Mouse (Mus musculus) liver, embryonic 14.5 days (tissue): ENCODE data around the gene Epop. TPM values are rescaled to one million over a fixed set of nuclear protein-coding genes. Genes with fewer than 3 reads are reported as not detected.

Source experiments
- ATAC-seq: fragments of 200-750 bp; cut with Nextera tagmentation; 2 replicates; pipeline ENCODE4 v1.8.0; 2017; ENCODE audit warnings: moderate number of reproducible peaks, mild to moderate bottlenecking, moderate library complexity; ENCODE audit not compliant: insufficient read depth
- DNase-seq, 3 experiments: peaks; one replicate each; pipeline ENCODE4 v3.0.0-alpha.2; 2012 to 2013; ENCODE audit warnings: low read depth in 3 of 3, low spot score in 3 of 3
- H3K27ac ChIP-seq: fragments of 300-500 bp; sonication (generic); 2 replicates; pipeline ENCODE4 v1.5.1; 2014; ENCODE audit warnings: moderate library complexity, mild to moderate bottlenecking, control low read depth, inconsistent platforms
- H3K27me3 ChIP-seq: fragments of 300-500 bp; sonication (generic); 2 replicates; pipeline ENCODE4 v1.6.1; 2014; ENCODE audit warnings: mild to moderate bottlenecking, low read length, moderate library complexity; ENCODE audit not compliant: control insufficient read depth, insufficient read depth
- H3K36me3 ChIP-seq: fragments of 300-500 bp; sonication (generic); replicated peaks from 2 replicates; pipeline ENCODE4 v1.6.1; 2014; ENCODE audit warnings: low read depth; ENCODE audit not compliant: control insufficient read depth, insufficient read depth
- H3K4me1 ChIP-seq, 2 experiments: fragments of 200-500 bp in 1 of 2; fragments of 300-500 bp in 1 of 2; sonication (generic) in 1 of 2; replicated peaks; 2 replicates each; pipeline ENCODE4 v1.6.1; 2012 to 2014; ENCODE audit warnings: antibody characterized with exemption in 1 of 2, inconsistent platforms in 1 of 2, low read length in 1 of 2; ENCODE audit not compliant: control insufficient read depth in 2 of 2, insufficient read depth in 2 of 2
- H3K4me2 ChIP-seq: fragments of 300-500 bp; sonication (generic); 2 replicates; pipeline ENCODE4 v1.6.1; 2014; ENCODE audit warnings: low read depth, mild to moderate bottlenecking, control low read depth, moderate library complexity
- H3K4me3 ChIP-seq, 2 experiments: fragments of 200-500 bp in 1 of 2; fragments of 300-500 bp in 1 of 2; sonication (generic) in 1 of 2; 2 replicates each; pipeline ENCODE4 v1.5.1; 2012 to 2014; ENCODE audit warnings: low read depth in 2 of 2, low read length in 2 of 2, mild to moderate bottlenecking in 2 of 2, control low read depth in 1 of 2, inconsistent platforms in 1 of 2, moderate library complexity in 1 of 2; ENCODE audit not compliant: insufficient read depth in 1 of 2
- H3K9ac ChIP-seq: fragments of 300-500 bp; sonication (generic); replicated peaks from 2 replicates; pipeline ENCODE4 v1.6.1; 2014; ENCODE audit warnings: mild to moderate bottlenecking, control low read depth, moderate library complexity
- H3K9me3 ChIP-seq: fragments of 300-500 bp; sonication (generic); 2 replicates; pipeline ENCODE4 v1.6.1; 2016; ENCODE audit warnings: low read length, mixed read lengths; ENCODE audit not compliant: control insufficient read depth
- CTCF ChIP-seq: IDR thresholded peaks from 2 replicates; pipeline ENCODE4 v1.5.1; 2016; ENCODE audit warnings: antibody characterized with exemption, low read depth, control low read depth
- EP300 ChIP-seq: IDR thresholded peaks from 2 replicates; pipeline ENCODE4 v1.6.1; 2016; ENCODE audit warnings: antibody characterized with exemption, low read depth
- WGBS: fragments of 180-500 bp; shearing (Covaris S2); extraction: QIAGEN DNeasy Blood & Tissue Kit; methylation state at CpG from one replicate; pipeline ENCODE4 v1.1.7; 2014; ENCODE audit not compliant: insufficient replicate concordance; 5-methylcytosine and 5-hydroxymethylcytosine counted together
- polyA plus RNA-seq, 2 experiments: library from polyadenylated mRNA; depleted of rRNA in 1 of 2; stranded (reverse) in 1 of 2; unstranded in 1 of 2; fragments of >200 nt; fragmentation: Nextera tagmentation in 1 of 2; extraction: Ambion mirVana in 1 of 2; gene quantifications; 2 replicates each; pipeline versions ENCODE4 v1.2.1 to v1.2.3; 2012 to 2014

Epop gene
- polyA plus RNA-seq, 2 experiments, result 0.38 to 0.66 TPM

DNA sequence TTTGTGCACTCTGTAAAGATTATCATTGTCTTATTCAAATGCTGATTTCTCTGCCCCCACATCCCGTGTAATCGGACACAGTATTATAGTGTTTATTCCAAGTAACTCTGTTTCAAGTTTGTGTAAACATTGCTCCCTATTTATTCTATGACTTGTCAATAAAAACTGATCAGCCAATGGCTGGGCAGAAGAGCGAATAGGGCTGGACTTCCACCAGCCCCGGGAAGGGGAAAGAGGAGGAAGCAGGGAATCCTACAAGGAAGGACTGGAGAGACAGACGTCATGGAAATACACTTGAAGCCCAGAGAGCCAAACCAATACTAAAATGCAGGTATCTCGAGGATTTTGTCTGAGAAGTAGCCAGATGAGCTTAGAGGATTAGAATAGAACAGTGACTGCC is 35.4 kb downstream of the Epop start:
- Histone ChIP-seq H3K4me3 (no peak overlapping the region), H3K36me3 (no peaks in the 10 kb centered on the region), H3K27ac (no peak overlapping the region), H3K4me2 (no peak overlapping the region), H3K9ac (no peak overlapping the region), H3K4me1 (no peaks in the 10 kb centered on the region), H3K27me3 (no peaks in the 10 kb centered on the region), H3K9me3 (no peaks in the 10 kb centered on the region)
- DNase-seq (no peak), ATAC-seq (no peak)
- TF ChIP-seq CTCF (no peak), EP300 (no peak)
- WGBS, result 25% methylated on average over 6 of the region's 6 CpGs

DNA sequence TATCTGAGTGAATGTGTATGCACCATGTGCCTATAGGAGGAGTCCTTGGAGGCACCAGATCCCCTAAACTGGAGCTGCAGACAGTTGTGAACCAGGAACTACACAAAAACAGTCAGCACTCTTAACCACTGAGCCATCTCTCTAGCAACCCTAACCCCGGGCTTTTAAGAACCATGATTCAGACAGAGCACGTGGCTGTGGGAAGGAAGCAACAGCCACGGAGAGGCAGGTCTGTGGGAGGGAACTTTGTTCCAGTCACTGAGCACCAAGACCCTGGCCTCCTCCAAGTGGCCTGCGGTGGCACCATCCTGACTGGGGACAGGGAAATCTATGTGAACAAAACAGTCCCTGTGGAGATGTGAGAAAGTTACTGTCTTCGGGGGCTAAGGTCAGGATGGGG is 37.6 kb downstream of the Epop start:
- no peak for TF ChIP-seq EP300
- no peak for TF ChIP-seq CTCF

GRCm38 (mm10) chr11:97590227-97590960 is 39.1 kb downstream of the Epop start:
- H3K4me3 ChIP-seq, result no peak overlapping the region
- H3K9me3 ChIP-seq, result no peaks in the 10 kb centered on the region
- peaks cover 0 to 3% of the 10 kb centered on the region in 2 experiments; a peak in 1 of 4 replicates for H3K4me1 ChIP-seq
- H3K9ac ChIP-seq, result no peak overlapping the region
- H3K27me3 ChIP-seq, result no peaks in the 10 kb centered on the region
- H3K27ac ChIP-seq, result no peak overlapping the region
- H3K4me2 ChIP-seq, result no peak overlapping the region
- no peak for DNase-seq
- H3K36me3 ChIP-seq, result no peaks in the 10 kb centered on the region
- WGBS, result 51% methylated on average over 24 of the region's 24 CpGs
- TF ChIP-seq CTCF (no peak), EP300 (no peak)
- ATAC-seq, result no peak

More for the DNA sequence above, 37.6 kb downstream of the Epop start:
- H3K4me2 ChIP-seq, result no peak overlapping the region
- H3K9ac ChIP-seq, result no peak overlapping the region
- 36% methylated on average over 5 of the region's 5 CpGs for WGBS
- no peak for ATAC-seq
- no peaks in the 10 kb centered on the region for H3K36me3 ChIP-seq
- H3K9me3 ChIP-seq, result no peaks in the 10 kb centered on the region
- H3K27me3 ChIP-seq, result no peaks in the 10 kb centered on the region
- no peaks in the 10 kb centered on the region for H3K4me1 ChIP-seq
- H3K27ac ChIP-seq, result no peak overlapping the region
- no peak overlapping the region for H3K4me3 ChIP-seq
- DNase-seq, result no peak

GRCm38 (mm10) chr11:97589216-97589615 is 40.3 kb downstream of the Epop start:
- peaks cover 0 to 3% of the 10 kb centered on the region in 2 experiments; a peak in 1 of 4 replicates for H3K4me1 ChIP-seq
- no peak overlapping the region for H3K27ac ChIP-seq
- H3K9me3 ChIP-seq, result no peaks in the 10 kb centered on the region
- no peaks in the 10 kb centered on the region for H3K27me3 ChIP-seq
- no peak overlapping the region for H3K9ac ChIP-seq
- DNase-seq (no peak), ATAC-seq (no peak)
- no peak overlapping the region for H3K4me3 ChIP-seq
- H3K36me3 ChIP-seq, result no peaks in the 10 kb centered on the region
- TF ChIP-seq CTCF (no peak), EP300 (no peak)
- H3K4me2 ChIP-seq, result no peak overlapping the region
- WGBS, result 37% methylated on average over 10 of the region's 10 CpGs

- H3K4me2 ChIP-seq, result no peak overlapping the region
- no peaks in the 10 kb centered on the region for H3K9me3 ChIP-seq
- peaks cover 0 to 3% of the 10 kb centered on the region in 2 experiments; a peak in 1 of 4 replicates for H3K4me1 ChIP-seq
- TF ChIP-seq CTCF (no peak), EP300 (no peak)
- H3K27ac ChIP-seq, result no peak overlapping the region
- ATAC-seq, result no peak
- no peak overlapping the region for H3K4me3 ChIP-seq
- H3K27me3 ChIP-seq, result no peaks in the 10 kb centered on the region
- DNase-seq, result no peak
- no peaks in the 10 kb centered on the region for H3K36me3 ChIP-seq
- WGBS, result 23% methylated on average over 10 of the region's 10 CpGs
- no peak overlapping the region for H3K9ac ChIP-seq
Measured at GRCm38 (mm10) chr11:97585932-97586331, 43.6 kb downstream of the Epop start.
